Mouse (Mus musculus) bone marrow macrophage, adult 2 months (primary cell): ENCODE measurements around the gene Igf1r. TPM values are rescaled to one million over a fixed set of nuclear protein-coding genes. Genes with fewer than 3 reads are reported as not detected.

ENCODE experiments used
- H3K27ac ChIP-seq: 2 replicates; pipeline ENCODE4 v1.5.1; 2012; ENCODE audit warnings: low read depth, low read length; ENCODE audit not compliant: insufficient read depth
- H3K4me1 ChIP-seq: 2 replicates; pipeline ENCODE4 v1.6.1; 2012; ENCODE audit warnings: low read length; ENCODE audit not compliant: control insufficient read depth, insufficient read depth
- H3K4me3 ChIP-seq: 2 replicates; pipeline ENCODE4 v1.5.1; 2012; ENCODE audit warnings: mild to moderate bottlenecking, low read length, moderate library complexity; ENCODE audit not compliant: insufficient read depth
- CTCF ChIP-seq: IDR thresholded peaks from 2 replicates; pipeline ENCODE4 v1.5.1; 2012; ENCODE audit warnings: low read depth, mild to moderate bottlenecking, low read length, moderate library complexity
- POLR2A ChIP-seq: IDR thresholded peaks from 2 replicates; pipeline ENCODE4 v1.6.1; 2012; ENCODE audit warnings: mild to moderate bottlenecking, low read depth, low read length, borderline replicate concordance
- polyA plus RNA-seq: library from polyadenylated mRNA; stranded (reverse); fragments of >200 nt; gene quantifications from 2 replicates; pipeline ENCODE4 v1.2.4, GENCODE M21; 2012; ENCODE audit not compliant: missing spikeins, insufficient read depth, insufficient read length

The Igf1r gene
- polyA plus RNA-seq, 1 experiment, result 6.0 TPM

- Histone ChIP-seq H3K27ac (no peak overlapping the region), H3K4me1 (peaks cover 2% of the 10 kb centered on the region), H3K4me3 (no peak overlapping the region)
- no peak for TF ChIP-seq POLR2A
- TF ChIP-seq CTCF, result no peak
These were observed 62.8 kb downstream of the Igf1r start for GRCm38 (mm10) chr7:68015404-68015803.

GRCm38 (mm10) chr7:68018038-68018437 lies 65.4 kb downstream of the Igf1r start:
- Histone ChIP-seq H3K4me3 (no peak overlapping the region), H3K4me1 (0 out of 2 replicates have a peak, but pooled peaks cover 2% of the 10 kb centered on the region), H3K27ac (no peak overlapping the region)
- TF ChIP-seq POLR2A (no peak), CTCF (no peak)

GRCm38 (mm10) chr7:68020556-68020955 lies 67.9 kb downstream of the Igf1r start:
- H3K27ac ChIP-seq, result no peak overlapping the region
- TF ChIP-seq CTCF (no peak), POLR2A (no peak)

GRCm38 (mm10) chr7:68021741-68022140 lies 69.1 kb downstream of the Igf1r start:
- H3K4me1 ChIP-seq, result 0 out of 2 replicates have a peak, but pooled peaks cover 2% of the 10 kb centered on the region

More at GRCm38 (mm10) chr7:68020556-68020955, 67.9 kb downstream of the Igf1r start:
- H3K4me1 ChIP-seq, result 0 out of 2 replicates have a peak, but pooled peaks cover 2% of the 10 kb centered on the region
- no peak overlapping the region for H3K4me3 ChIP-seq

GRCm38 (mm10) chr7:68022188-68022587 lies 69.6 kb downstream of the Igf1r start:
- H3K4me3 ChIP-seq, result no peak overlapping the region
- no peak for TF ChIP-seq POLR2A
- TF ChIP-seq CTCF, result no peak
- 0 out of 2 replicates have a peak, but pooled peaks cover 2% of the 10 kb centered on the region for H3K4me1 ChIP-seq
- no peak overlapping the region for H3K27ac ChIP-seq

More at GRCm38 (mm10) chr7:68021741-68022140, 69.1 kb downstream of the Igf1r start:
- no peak for TF ChIP-seq POLR2A
- Histone ChIP-seq H3K27ac (no peak overlapping the region), H3K4me3 (no peak overlapping the region)

GRCm38 (mm10) chr7:68023882-68024281 lies 71.3 kb downstream of the Igf1r start:
- H3K4me1 ChIP-seq, result no peaks in the 10 kb centered on the region
- H3K27ac ChIP-seq, result no peak overlapping the region
- no peak overlapping the region for H3K4me3 ChIP-seq
- TF ChIP-seq POLR2A, result no peak
- no peak for TF ChIP-seq CTCF

GRCm38 (mm10) chr7:68024625-68025024 lies 72.0 kb downstream of the Igf1r start:
- Histone ChIP-seq H3K4me1 (no peaks in the 10 kb centered on the region), H3K27ac (no peak overlapping the region), H3K4me3 (no peak overlapping the region)
- TF ChIP-seq POLR2A, result no peak

DNA sequence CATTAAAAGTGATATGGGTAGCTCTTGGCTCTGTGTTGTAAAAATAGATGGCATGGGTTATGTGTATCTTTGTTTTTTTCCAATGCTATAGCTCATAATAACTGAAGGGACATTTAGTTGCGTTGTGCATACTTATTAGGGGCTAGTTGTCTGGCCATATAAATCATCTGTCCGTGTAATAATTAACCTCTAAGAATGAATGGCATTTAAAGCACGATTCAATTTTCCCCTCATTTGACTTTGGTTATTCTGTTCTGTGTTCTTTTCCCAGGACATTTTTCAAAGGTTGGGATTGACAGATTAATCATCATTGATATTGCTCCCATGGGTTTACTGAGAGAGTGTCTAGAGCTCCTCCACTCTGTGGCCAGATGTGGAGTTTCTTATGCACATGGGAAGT lies 72.8 kb downstream of the Igf1r start:
- Histone ChIP-seq H3K4me1 (peaks cover under 1% of the 10 kb centered on the region; the same call in 1 of the 2 replicates), H3K4me3 (no peak overlapping the region), H3K27ac (no peak overlapping the region)
- TF ChIP-seq CTCF, result no peak
- TF ChIP-seq POLR2A, result no peak

DNA sequence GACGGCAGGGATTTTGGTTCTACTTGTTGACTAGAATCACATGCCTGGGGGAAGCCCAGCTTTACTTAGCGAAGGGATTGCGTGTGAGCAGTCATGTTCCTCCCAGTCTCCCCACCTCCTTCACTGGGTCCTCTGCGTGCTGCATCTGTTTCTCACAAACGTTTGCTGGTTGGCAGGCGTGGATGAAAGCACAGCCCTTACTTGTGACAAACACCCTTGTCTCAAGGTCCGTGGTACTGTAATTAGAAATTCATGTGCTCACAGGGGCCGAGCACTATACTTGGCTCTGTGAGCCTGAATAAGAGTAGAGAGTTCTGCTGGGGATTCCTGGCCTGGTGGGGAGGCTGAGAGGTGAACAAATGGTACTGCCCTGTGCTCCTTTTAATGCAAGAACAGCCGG lies 73.4 kb downstream of the Igf1r start:
- H3K4me1 ChIP-seq, result peaks cover 7% of the 10 kb centered on the region

DNA sequence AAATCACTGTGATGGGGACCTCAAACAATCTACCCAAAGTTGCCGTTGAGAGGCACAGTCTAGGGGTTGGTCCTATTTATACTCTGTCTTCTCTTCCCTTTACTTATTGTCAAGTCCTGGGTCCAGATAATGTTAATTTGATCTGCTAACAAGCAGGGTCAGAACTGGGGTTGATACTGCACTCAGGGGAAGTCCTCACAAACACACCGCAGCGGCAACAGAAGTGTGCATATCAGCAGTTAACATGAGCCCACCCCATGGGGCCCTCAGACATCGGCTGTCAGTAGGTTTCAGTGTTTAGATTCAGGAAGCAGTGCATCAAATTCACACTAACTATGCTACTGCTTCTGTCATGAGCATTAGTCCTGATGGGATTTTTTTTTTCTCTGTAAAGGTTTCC lies 75.5 kb downstream of the Igf1r start:
- Histone ChIP-seq H3K4me3 (no peak overlapping the region), H3K27ac (no peak overlapping the region), H3K4me1 (peaks cover 7% of the 10 kb centered on the region)
- TF ChIP-seq POLR2A (no peak), CTCF (no peak)

More for the DNA sequence above, 73.4 kb downstream of the Igf1r start:
- Histone ChIP-seq H3K27ac (no peak overlapping the region), H3K4me3 (no peak overlapping the region)
- TF ChIP-seq CTCF, result no peak

DNA sequence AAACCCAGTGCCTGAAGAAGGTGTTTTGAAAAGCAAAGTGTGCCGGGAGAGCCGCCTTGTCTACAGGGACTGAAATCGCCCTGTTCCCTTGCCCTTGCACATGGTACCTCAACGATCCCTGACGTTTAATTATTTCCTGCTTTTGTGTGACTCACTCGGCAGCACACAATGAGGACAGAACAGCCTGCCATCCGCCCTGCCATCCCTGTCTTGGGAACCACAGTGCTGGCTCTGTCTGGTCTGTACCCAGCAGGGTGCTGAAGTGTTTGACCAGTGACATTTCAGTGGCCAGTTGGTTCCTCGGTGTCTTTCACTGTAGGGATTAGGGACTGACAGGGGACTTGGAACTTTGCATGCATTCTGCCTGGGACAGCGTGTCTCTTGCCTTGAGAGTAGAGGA lies 78.2 kb downstream of the Igf1r start:
- TF ChIP-seq CTCF (no peak), POLR2A (no peak)
- Histone ChIP-seq H3K4me1 (peaks cover 7% of the 10 kb centered on the region), H3K27ac (no peak overlapping the region), H3K4me3 (no peak overlapping the region)
